Mouse (Mus musculus) urinary bladder, postnatal 14 days (tissue): Measurements from ENCODE around the gene Adam33.

Experiments
- DNase-seq: peaks from one replicate; pipeline ENCODE4 v3.0.0; 2021; ENCODE audit warnings: low spot score

The Adam33 gene

DNA sequence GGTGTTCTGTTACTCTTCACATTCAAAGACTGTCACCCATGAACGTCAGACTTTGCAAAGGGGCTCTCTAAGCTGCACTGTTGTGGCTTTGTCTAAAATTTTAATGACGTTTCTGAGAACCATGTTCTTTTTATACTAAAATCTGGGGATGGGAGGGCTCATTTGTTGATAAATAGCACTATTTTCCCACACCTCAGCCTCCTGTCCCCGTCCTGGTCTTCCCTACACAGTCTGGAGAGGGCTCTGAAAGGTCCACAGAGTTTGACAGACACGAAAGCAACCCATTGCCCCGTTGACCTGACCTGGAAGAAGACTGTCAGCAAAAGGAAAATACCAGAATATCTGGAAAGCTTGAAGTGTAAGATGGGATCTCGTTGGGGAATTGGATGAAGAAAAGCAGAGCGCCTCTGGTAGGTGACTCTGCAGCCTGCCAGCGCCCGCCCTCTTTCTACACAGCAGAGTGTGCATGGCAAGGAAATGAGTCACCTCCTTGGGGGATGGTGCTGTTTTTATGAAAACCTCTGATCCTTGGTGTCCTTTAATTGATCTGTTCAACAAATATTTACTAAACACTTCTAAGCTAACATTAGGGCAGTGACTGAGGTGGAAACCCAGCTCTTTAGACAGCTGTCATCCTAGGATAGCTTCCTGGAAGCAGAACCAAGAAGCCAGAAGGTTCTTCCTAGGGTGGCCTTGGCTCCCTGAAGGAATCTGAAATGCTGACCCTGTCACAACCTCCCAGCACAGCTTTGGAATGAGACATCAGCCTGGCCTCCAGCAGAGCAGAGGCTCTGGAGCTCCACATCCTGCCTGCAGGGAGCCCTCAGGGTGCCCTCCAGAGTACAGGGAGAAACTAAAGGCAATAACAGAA, 34.3 kb downstream of the Adam33 start:
- DNase-seq: peak; percentile 72

DNA sequence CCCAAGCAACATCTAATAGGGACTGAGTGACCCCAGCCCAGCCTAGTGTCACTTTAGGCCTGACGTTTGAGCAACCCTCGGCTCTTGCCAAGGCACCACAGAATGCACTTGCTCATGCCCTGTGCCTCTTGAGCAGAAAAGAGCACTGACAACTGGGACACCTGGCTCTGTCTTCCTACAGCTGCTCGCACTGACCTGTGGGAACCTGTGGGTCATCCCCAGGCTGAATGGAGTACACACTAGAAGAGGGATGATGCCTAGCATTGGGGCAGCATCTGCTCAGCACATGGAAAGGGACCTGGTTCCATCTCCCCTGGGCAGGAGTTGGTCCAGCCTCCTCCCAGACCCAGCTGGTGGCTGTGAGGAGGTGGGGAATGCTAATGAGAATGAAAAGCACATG, 36.7 kb downstream of the Adam33 start:
- no peak for DNase-seq

DNA sequence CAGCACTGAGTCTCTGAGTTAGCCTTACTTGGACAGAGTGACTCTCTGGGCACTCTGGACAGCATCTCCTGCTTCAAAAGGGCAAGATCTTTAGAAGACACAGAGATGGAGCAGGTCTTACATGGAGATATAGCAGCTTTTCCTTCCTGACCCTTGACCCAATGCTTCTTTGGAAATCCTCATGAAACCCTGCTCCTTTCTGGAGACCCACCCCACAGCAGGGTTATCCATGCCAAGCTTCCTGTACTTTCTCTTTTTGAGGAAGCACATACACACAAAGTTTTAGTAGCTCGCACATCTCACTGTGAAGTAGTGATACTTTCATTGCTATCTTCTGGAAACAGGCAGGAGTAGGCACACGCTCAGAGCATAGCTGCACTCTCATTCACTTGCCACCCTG, 38.4 kb downstream of the Adam33 start:
- DNase-seq: no peak

DNA sequence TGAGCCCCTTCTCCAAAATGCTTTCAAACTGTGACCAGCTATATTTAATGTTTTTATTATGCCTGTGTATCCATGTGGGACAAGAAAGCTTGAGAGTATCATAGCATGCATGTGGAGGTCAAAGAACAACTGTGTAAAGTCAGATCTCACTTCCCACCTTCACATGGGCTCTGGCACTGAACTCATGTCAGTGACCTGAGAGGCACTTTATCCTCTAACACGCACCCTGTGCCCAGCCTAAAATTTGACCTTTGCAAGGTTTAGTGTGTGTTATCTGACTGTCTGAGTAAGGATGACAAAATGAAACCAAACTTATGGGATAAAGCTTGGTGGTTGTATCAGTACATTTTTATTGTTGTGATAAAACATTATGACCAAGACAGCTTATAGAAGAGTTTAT, 53.0 kb downstream of the Adam33 start:
- DNase-seq: no peak

DNA sequence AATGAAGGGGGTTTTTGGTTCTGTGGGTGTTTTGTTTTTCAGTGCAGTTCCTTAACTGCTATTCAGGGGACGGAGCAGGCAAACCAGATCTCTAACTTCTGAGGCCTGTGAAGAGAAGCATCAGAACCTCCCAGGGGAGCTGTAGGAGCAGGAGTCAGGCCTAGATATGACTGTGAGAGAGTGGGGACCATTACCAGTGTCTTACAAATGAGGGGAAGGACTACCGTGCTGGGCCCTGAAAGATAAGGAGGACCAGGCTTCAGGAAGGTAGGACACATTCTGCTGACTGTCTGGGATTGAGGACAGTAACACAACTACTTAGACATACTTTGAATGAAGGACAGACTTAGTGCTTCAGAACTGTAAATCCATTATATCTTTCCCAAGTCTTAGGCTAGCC, 54.5 kb downstream of the Adam33 start:
- no peak for DNase-seq
